Mouse (Mus musculus) kidney, adult 11 months (tissue): ENCODE measurements at regions not wholly inside any gene's neighbourhood (a gene's known extent, or its start where the extent isn't known, plus 50 kb on each side); places are given as distances from the start of the nearest gene placed in this dataset.

Experiments
- DNase-seq: peaks from one replicate; pipeline ENCODE4 v3.0.0; 2022

DNA sequence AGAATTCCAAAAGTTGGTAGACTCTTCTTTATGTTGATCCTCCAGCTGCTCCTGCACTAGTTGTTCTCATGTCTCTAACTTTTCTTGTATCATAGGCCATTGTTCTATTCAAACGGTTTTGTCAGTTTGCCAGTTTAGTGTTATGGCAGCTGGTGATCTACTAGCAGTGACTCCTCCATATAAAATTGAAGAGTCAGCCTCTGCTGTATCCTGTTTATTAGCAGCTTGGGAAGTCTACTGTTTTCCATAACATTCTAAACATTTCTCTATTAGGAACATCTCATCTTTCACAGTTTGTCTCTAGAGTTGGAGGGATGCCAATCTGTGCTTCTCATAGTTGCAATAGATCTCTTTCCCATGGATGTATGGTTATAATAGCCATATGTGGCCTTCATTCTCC, 58.6 kb downstream of the Drd1 start:
- no peak for DNase-seq

DNA sequence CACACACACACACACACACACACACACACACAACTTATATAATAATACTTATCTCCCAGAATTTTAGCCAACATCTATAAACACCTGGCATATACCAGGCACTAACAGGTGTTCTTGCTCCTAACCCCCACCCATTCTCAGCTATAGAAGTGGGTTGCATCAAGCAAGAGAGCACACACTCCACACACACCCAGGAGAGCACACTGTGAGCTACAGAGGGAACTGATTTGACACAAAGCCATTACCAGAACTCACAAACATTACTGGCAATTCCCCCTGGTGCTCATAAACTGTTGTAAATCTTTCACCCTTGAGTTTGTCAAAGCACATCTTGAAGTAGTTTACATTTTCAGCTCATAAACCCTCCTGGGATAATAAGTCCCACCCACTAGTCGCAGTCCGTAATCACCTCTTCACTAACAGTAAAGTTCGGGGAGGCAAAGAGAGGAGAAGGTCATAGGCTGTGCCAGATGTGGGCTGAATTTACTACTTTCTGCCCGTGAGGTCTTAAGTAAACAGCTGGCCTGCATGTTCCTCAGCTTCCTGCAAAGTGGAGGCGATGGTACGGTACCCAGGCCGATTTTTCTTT, 62.5 kb downstream of the Drd1 start:
- no peak for DNase-seq

DNA sequence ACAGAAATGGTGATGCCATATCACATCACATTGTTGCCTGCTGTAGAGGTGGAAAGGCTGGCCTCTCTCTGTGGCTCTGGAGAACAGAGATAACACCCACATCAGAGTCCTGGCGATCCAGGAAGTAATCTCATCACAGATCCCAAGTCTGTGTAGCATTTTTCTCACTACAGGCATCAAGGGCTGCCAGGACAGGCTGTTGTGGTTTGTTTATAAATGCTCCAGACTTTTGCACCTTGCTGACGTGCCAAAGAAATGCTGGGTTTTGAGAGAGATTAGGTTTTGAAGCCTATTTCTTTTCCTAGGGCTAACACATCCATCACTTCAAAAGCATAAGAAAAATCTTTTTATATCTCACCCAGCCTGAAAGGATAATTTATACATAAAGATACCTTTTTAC, 76.3 kb downstream of the Drd1 start:
- no peak for DNase-seq

DNA sequence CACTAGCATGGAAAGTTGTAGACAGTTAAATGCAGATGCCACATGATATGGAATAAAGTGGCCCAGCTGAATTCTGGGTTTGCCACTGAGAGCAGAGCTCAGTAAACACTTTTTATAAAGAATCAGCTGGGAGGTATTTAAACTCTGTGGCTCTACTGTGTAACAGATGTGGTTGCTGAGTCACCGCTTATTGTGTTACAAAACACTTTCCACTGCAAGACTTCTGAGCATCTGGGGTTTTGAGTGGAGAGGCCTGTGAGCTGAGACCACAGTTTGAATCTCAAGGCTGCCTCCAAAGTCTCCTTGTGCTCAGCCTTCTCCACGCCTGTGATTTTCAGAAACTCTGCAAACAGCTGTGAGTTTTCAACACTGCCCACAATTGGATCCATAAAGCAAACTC, 86.1 kb downstream of the Drd1 start:
- DNase-seq = no peak

DNA sequence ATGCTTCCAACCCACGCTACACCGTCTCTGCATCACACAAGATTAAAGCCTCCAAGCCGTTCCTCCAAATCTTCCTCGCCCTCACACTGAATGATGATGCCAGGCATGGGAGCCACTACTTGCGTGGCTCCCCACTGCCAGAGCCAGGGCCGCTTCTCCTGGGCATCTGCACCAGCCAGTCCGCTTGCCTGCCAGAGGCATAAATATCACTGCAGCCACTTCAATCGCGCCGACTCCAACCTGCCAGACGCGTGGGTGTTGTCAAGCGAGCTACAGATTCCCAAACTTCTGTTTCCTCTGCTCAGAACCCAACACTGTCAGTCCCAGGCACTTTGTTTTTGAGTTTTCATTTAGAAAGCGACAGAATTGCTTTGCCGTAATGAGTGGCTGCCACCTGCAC, 99.3 kb downstream of the Drd1 start:
- no peak for DNase-seq

DNA sequence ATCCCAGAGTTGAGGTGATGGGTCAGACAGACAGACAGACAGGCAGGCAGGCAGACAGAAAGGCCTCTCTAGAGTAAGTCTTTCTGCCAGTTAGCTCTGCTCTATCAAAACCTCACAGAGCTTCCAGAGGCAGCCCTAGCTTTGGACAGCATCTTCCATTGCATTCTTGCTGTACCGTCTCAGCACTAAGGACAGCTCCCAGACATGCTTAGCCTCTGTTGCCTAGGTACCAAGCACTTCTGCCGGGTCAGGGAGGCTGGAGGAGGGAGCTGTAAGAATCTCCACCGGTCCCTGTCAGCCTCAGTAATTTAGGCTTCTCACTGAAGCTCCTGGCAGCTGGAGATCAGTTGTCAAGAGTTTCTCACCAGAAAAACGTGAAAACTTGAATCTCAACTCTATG, 107.4 kb downstream of the Drd1 start:
- DNase-seq = no peak

DNA sequence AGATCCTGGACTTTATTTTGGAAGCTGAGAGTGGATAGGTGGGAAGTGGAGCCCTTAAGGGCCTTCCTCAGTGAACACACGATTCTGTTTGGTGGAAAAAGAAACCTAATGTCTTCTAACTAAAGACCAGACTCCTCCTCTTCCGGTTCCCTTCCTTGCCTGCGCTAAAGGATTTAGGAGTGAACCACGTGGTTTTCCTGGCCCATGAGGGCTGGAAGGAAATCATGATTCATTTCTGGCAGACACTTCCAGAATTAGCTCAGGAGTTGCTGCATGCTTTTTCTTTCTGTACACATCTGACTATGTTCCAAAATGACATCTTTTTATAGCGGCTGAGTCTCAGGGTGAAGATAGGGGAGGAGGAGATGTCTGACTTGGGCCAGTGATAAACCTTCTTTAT, 109.8 kb downstream of the Drd1 start:
- peak; percentile 30 for DNase-seq

DNA sequence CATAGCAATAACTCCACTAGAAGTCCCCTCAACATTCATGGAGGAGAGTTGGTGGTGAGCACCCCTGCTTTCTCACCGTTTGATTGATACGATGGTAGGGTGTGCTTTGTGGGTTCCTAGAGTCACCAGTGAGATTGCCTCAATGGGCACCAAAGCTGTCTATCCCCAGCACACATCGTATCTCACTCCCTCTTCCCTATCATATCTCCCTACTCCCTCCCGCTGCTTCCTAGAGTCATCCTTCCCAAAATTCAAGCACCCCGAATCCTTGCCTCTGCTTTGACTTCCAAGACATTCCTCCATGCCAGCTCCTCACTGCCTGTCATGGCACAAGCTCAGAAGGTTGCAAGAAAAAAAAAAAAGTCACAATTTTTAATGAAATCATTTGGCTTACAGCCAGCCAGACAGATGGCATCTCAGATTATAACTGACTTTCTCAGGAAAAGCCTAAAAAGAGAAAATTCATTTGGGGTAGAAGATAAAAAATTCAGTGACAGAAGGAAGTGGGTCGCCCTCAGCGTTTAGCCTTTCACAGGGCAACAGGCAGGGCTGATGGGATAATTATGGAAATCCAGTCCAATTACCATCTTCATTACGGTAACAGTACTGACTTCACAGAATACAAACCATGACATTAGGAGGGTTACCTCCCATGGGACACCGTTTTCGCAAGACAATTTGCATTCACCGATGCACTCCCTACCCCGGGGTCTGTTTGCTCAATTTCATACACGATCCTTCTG, 114.3 kb downstream of the Drd1 start:
- no peak for DNase-seq

DNA sequence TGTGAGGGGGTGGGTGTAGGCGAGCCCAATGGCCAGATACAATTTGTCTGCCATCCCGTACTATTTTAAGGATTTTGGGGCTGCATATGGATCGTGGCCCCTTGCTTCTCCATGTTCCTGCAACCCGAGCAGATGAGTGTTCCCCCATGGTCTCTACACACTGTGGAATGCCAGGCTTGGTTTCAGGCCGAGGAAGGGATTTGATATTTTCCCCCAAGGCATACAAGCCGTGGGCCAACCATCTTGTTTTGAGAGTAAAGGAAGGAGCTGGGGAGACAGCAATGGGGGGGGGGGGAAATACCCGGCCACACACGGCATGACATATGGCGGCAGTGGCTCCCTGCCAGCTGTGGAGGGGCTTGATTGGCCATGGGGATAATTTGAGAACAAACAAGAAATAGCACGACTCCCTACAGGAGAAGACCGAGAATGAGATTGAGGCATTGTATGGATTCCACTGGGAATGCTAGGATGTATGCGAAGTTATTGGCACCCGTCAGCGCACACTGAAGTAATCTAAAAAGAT, 120.3 kb downstream of the Drd1 start:
- DNase-seq = no peak

DNA sequence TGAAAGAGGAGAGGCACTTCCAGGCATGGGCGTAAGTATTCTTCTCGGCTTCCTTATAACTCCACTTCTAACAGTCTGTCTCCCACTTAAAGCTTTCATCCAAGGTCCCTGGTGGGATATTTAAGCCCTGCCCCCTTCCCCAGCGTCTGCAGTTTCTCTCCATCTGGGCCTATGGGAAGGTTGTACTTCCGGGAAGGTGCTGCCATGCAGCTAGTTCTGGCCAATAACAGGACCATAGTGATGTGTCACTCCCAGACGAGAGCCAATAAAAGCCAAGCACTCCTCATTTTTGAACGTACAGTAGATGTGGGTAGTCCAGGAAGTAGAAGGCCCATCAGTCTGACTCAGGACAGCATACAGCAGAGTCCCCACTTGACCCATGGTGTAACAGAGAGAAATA, 121.0 kb downstream of the Drd1 start:
- no peak for DNase-seq

DNA sequence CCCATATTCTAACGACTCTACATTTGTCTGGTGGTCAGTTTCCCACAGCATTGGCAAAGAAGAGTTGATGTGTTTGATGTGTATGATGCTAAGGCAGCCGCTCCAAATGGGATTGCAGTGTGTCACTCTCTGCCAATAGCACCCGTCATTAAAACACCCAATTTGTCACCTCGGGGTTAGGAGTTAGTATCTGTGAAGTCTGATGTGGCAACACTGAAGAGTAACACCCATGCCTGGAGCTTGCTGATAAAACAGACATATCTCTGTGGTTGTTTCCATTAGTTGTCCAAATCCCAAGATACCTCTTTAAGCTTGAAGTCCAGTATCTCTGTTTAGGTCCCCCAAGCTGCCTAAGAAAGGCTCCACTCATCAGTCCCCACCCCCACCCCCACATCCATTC, 129.4 kb downstream of the Drd1 start:
- DNase-seq = no peak

DNA sequence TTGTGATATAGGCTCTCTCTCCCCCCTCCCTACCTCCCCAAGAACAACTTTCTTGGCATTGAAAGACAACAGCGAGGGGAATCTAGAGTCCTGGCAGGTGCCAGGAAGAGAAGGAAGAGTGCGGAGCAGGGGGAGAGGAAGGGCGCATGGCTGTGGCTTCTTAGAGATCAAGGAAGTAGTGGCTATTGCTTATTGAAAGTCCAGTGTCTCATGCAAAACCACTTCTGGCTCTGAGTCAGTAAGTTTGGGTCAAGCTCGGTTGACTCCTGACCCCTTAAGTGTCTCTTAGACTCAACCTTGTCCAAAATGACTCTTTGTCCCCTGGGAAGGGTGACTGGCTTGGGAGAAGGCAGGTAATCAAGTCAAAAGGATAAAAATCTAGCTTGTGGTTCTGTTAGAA, 131.1 kb downstream of the Drd1 start:
- DNase-seq = no peak

DNA sequence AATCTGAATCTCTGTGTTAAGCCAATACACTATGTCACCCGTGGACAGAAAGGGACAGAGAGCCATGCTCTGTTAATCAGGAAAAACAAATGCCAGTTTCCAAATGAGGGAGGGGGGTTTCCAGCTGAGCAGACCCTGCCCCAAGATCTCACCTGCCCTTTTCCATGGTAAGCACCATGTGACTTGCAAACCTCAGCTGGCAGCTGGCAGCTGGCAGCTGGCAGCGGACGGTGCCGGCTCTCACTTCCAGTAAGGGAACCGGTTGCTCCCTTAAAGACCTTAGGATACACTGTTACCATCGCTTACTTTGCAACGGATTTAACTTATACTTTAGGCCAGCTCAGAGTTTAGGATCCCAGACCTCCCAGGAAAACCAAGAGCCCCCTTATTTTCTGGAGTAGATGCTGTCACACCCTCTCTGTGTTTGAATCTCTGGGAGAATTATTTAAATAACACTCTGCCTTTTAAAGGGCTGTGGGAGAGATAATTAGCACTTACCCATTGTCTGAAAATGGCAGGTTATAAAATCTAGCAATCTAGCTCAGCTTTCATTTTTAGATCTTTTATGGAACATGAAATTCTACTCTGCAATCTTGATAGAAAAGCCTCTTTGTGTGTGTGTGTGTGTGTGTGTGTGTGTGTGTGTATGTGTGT, 131.7 kb downstream of the Drd1 start:
- DNase-seq = no peak

DNA sequence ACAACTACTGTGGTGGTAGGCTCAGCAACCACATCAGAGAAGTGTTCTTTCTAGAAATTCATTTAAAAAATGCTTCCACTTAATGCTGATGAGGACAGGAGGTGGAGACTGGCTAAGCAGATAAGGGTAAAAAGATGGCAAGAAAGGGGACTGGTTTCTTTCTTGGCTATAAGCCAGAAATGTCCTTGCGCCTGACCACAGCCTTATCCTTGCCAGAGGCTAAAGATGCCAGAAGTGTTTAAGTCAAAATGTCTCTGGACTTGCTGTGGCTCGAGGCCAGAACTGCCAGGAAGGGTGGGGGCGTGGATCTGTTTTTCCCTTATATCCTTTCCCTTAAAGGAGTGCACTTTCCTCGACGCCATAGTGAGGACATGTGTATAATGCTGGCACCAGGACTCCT, 133.7 kb downstream of the Drd1 start:
- no peak for DNase-seq

DNA sequence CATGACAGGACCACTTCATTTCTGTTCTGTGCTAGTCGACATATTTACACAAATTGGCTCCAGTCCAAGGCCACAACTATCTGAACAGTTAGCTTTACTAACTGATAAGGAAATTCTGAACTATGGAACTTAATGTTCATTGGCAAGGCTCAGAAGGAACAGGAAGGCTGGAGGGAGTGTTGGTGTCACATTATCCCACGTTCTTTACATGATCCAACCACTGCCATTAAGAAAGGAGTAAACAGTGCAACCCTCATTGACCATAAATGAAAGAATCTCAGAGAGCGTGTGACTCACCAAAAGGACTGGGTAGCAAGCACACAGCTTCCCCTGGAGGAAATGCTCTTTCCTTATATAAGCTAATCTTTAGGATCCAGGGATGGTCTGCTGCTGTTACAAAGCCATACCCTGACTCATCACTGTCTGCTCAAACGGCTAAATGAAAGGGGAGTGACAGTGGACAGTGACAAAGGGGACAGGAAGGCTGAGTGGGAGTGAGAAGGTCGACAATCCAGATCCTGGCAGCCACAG, 135.6 kb downstream of the Drd1 start:
- no peak for DNase-seq

DNA sequence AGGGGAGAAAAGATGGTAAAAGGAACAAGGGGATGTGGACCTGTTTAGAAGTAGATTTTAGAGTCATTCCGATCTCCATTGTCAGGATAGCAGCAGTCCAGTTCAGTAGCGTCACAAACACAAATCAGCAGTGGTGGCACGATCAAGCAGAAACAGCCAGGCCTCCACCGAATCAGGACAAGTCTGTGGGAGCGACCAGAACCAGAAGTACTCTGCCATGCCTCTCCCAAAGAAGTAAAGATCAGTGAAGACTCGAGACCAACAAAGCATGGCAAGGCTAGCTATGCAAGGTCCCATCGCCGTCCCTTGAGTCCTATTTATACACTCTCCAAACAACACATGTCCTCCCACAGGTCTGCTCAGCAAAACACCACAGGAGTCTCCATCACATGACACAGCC, 140.0 kb downstream of the Drd1 start:
- DNase-seq = no peak

DNA sequence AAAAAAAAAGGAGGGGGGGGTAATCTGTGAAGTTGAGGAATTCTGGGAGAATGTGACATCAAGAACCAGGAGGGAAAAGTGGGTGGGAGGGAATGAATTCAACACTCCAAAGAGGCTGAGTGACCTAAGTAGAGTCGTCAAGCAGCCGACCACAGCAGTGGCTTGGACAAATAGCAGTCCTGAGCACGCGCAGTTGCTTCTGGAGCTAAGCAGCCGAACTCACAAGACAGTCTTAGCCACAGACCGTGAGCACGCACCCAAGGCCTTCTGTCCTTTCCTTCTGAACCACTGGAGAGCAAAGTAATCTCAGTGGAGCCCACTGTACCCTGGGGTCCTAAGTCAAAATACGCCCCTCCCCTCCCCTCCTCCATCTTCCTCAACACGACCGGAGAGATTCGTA, 141.1 kb downstream of the Drd1 start:
- DNase-seq = peak; percentile 8

DNA sequence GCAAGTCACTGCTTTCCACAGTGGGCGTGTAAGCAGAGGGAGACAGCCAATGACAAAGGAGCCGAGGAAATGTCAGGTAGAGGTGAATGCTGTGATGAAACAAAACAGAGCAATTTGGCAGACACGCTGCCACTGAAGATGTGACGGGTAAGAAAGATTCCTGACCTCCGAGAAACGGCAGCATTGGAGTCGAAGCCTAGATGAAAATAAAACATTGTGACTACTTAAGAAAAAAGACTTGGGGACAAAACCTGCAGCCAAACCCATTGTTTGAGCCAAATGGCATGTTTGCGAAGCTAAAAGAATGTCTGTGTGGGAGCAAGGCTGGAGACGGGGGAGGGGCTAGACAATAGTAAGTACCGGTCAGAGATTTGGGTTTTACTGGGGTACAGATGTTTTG, 142.0 kb downstream of the Drd1 start:
- DNase-seq = no peak

DNA sequence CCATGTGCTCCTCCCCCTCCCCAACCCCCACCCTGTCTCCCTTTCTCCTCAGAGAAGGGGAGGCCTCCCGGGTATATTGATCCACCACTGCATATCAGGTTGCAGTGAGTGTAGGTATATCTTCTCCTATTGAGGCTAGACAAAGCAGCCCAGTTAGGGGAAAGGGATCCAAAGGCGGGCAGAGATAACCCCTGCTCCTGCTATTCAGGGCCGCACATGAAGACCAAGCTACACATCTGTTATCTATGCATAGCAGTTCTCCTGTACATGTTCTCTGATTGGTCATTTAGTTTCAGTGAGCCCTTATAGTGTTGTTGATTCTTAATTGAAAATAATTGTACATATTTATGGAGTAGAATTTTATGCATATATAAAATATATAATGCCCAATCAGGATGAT, 143.7 kb downstream of the Drd1 start:
- DNase-seq = no peak

DNA sequence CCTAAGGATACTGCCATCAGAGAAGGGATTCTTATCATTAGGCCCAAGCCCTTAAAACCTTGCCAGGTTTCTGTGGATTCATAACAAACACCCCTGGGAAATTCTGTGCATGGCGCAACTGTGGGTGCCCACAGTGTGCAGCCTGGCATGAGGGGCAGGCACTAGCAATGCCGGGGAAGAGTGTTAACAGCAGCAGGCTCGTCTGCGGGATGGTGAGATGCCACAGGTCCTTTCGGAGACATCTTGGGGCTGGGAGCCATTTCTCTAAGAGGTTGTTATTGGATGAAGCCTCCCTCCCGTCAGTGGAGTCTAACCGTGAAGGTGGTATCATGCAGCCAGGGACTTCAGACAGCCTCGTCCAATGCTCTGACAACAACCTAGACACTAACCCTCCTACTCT, 144.2 kb downstream of the Drd1 start:
- no peak for DNase-seq

DNA sequence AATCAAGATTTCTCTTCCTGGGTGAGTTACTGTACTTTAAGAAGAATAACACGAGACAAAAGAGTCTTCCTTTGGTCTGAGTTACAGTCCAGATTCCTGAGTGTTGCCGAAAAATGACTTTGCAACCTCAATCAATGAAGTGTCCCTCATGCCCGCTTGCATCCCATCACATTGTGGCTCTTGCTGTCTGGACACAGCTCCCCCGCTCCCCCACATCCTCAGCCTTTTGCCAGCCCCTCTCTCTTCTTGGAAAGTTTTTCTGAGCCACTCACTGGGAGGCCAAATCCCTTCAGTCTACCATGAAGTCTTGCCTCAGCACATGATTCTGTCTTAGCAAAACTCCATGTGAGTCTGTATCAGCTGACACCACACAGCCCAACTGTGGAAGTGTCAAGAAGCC, 145.3 kb downstream of the Drd1 start:
- DNase-seq = no peak

DNA sequence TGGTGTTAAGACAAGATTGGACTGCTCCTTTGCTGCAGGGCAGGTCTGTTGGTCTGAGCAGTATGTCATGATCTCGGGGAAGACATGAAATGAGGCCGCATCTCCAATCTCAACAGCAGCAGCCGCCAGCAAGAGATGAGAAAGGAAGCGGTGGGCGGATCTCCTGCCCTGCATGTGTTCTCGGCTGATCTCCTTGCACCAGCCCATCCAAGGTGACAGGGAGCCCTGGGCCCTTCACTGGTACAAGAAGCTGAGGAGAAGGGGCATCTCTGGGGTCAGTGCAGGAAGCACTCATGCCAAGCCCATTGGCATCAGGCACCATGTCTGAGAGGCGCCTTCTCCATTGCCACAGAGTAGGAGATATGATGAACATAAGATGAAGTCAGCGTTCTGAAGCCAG, 151.0 kb downstream of the Drd1 start:
- no peak for DNase-seq

DNA sequence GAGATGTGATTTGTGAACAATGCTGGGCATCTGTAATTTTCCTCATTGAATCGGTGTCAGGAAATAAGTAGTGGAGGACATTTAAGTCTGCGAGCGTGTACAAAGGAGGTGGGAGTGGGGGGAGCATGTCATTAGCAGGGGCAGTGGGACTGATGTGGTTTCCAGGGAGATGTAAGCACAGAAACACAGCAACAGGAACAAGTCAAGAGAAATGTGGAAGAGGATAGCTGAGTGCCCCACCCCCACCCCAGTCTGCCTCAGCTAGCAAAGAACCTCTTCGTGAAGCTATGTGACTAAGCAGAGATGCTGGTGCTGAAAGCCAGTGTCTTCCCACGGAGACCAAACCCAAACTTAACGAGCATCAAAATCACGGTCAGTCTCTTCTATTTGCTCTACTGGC, 151.9 kb downstream of the Drd1 start:
- no peak for DNase-seq

DNA sequence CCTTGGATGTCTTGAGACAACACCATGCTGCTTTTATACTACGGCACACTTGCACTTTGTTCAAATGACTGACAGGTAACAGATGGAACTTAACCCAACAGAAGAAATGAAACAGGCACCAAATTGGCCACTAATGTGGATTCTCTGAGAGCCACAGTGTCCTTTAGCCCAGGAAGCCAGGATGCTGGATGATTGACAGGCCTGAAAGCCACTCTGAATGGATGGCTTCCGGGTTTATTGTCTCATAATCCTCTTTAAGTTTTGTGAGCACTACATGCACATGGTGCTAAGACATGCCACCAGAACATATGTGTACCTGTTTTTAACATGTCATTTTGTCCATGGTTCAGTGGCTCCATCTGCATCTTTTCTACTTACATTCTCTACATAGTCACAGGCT, 152.7 kb downstream of the Drd1 start:
- DNase-seq = no peak
